15 mouse cellular contexts compared by ENCODE assay signal in genomic region chr9:118188374-118188773, GRCm38 (mm10). TPM values are rescaled to one million over a fixed set of nuclear protein-coding genes. Genes with fewer than 3 reads are reported as not detected.
DNase-seq lines count a peak whose midpoint lies in the region; ATAC-seq and TF ChIP-seq lines count a peak whose summit lies in the region.
"Had no signal": no experiment of that assay in that cellular context is flagged by ENCODE, and none has a peak within 500 bp of the region (broad histone marks: within the 10 kb centered on the region; RNA-seq: fewer than 3 reads in every experiment).

No protein-coding gene starts in this region.

- H3K4me1 ChIP-seq in intestine, postnatal 0 days (replicated peaks; ENCODE audit: control insufficient read depth, insufficient read depth, low read length): no peaks in the 10 kb centered on the region
- no peaks in the 10 kb centered on the region for H3K4me1 ChIP-seq in intestine, embryonic 15.5 days (replicated peaks)
- H3K4me1 ChIP-seq in midbrain, postnatal 0 days (ENCODE audit: insufficient read depth, low read length): no peaks in the 10 kb centered on the region
- H3K4me1 ChIP-seq in midbrain, embryonic 16.5 days (ENCODE audit: control insufficient read depth, insufficient read depth, low read length): peaks cover 8% of the 10 kb centered on the region
- H3K4me1 ChIP-seq: heart, embryonic 12.5 days; hindbrain, embryonic 10.5 days had no signal

- no peak overlapping the region for H3K4me2 ChIP-seq in intestine, postnatal 0 days (replicated peaks; ENCODE audit: low read depth)
- H3K4me2 ChIP-seq in intestine, embryonic 15.5 days (replicated peaks): no peak overlapping the region
- no peak overlapping the region for H3K4me2 ChIP-seq in midbrain, postnatal 0 days (ENCODE audit: low read depth, low read length, poor library complexity, severe bottlenecking)
- H3K4me2 ChIP-seq in midbrain, embryonic 16.5 days (ENCODE audit: low read length): no peak overlapping the region
- H3K4me2 ChIP-seq: heart, embryonic 12.5 days had no signal

- peak; percentile 11 for DNase-seq in CD4-positive, CD25-positive, alpha-beta regulatory T cell, adult 2 months (ENCODE audit: low read depth, low spot score)
- no peak for DNase-seq in midbrain, postnatal 0 days (ENCODE audit: low spot score)
- no peak for DNase-seq in frontal cortex, postnatal 36 days (ENCODE audit: low spot score in 2 of 2)
- DNase-seq in urinary bladder, postnatal 36 days (ENCODE audit: low spot score in 2 of 2): no peak
- DNase-seq: adrenal gland, postnatal 14 days; cerebellum, adult 11 months; kidney, adult 9 months; lung, adult 2 months had no signal

- H3K27ac ChIP-seq in intestine, postnatal 0 days (ENCODE audit: low read depth, low read length): no peak overlapping the region
- H3K27ac ChIP-seq in intestine, embryonic 15.5 days: no peak overlapping the region
- no peak overlapping the region for H3K27ac ChIP-seq in midbrain, postnatal 0 days (ENCODE audit: low read depth, low read length)
- no peak overlapping the region for H3K27ac ChIP-seq in midbrain, embryonic 16.5 days (ENCODE audit: low read length)
- H3K27ac ChIP-seq: hindbrain, embryonic 10.5 days had no signal

- H3K36me3 ChIP-seq in intestine, postnatal 0 days (ENCODE audit: control insufficient read depth, insufficient read depth): no peaks in the 10 kb centered on the region
- no peaks in the 10 kb centered on the region for H3K36me3 ChIP-seq in intestine, embryonic 15.5 days
- no peaks in the 10 kb centered on the region for H3K36me3 ChIP-seq in midbrain, postnatal 0 days (ENCODE audit: insufficient read depth, low read length)
- no peaks in the 10 kb centered on the region for H3K36me3 ChIP-seq in midbrain, embryonic 16.5 days (ENCODE audit: control insufficient read depth, insufficient read depth, low read length)
- H3K36me3 ChIP-seq: heart, embryonic 12.5 days; hindbrain, embryonic 10.5 days had no signal

- TF ChIP-seq CTCF in intestine, postnatal 0 days (IDR thresholded peaks at IDR 0.05; ENCODE audit: low read depth): peak; percentile 34; the same call in 1 of the 2 replicates
- peak; percentile 35 for TF ChIP-seq CTCF in midbrain, postnatal 0 days (IDR thresholded peaks at IDR 0.05)

- ATAC-seq in CD4-positive, CD25-positive, alpha-beta regulatory T cell, adult 4 months: no peak
- ATAC-seq in intestine, postnatal 0 days: no peak
- no peak for ATAC-seq in intestine, embryonic 15.5 days
- no peak for ATAC-seq in midbrain, postnatal 0 days (ENCODE audit: low FRiP score)
- no peak for ATAC-seq in midbrain, embryonic 16.5 days

- H3K9me3 ChIP-seq in intestine, postnatal 0 days (ENCODE audit: control insufficient read depth): no peaks in the 10 kb centered on the region
- H3K9me3 ChIP-seq in intestine, embryonic 15.5 days: no peaks in the 10 kb centered on the region
- no peaks in the 10 kb centered on the region for H3K9me3 ChIP-seq in midbrain, postnatal 0 days (ENCODE audit: low read length)
- H3K9me3 ChIP-seq in midbrain, embryonic 16.5 days (replicated peaks; ENCODE audit: control insufficient read depth, low read length, poor library complexity, severe bottlenecking): no peaks in the 10 kb centered on the region
- H3K9me3 ChIP-seq: heart, embryonic 12.5 days; hindbrain, embryonic 10.5 days had no signal

- no peak overlapping the region for H3K4me3 ChIP-seq in intestine, postnatal 0 days (ENCODE audit: low read depth, low read length)
- H3K4me3 ChIP-seq in intestine, embryonic 15.5 days (replicated peaks): no peak overlapping the region
- H3K4me3 ChIP-seq in midbrain, postnatal 0 days (ENCODE audit: low read depth, low read length): no peak overlapping the region
- H3K4me3 ChIP-seq in midbrain, embryonic 16.5 days (ENCODE audit: low read depth, low read length): no peak overlapping the region
- H3K4me3 ChIP-seq: erythroblast, embryonic 14.5 days; heart, embryonic 12.5 days; hindbrain, embryonic 10.5 days had no signal

- no peak overlapping the region for H3K9ac ChIP-seq in intestine, postnatal 0 days (ENCODE audit: low read depth, low read length)
- no peak overlapping the region for H3K9ac ChIP-seq in intestine, embryonic 15.5 days
- no peak overlapping the region for H3K9ac ChIP-seq in midbrain, postnatal 0 days (replicated peaks; ENCODE audit: low read length, poor library complexity, severe bottlenecking)
- H3K9ac ChIP-seq in midbrain, embryonic 16.5 days (ENCODE audit: low read depth, low read length): no peak overlapping the region
- H3K9ac ChIP-seq: heart, embryonic 12.5 days had no signal

- H3K27me3 ChIP-seq in intestine, postnatal 0 days (replicated peaks; ENCODE audit: control insufficient read depth, insufficient read depth, low read length): no peaks in the 10 kb centered on the region
- H3K27me3 ChIP-seq in intestine, embryonic 15.5 days (replicated peaks): no peaks in the 10 kb centered on the region
- H3K27me3 ChIP-seq in midbrain, postnatal 0 days (ENCODE audit: insufficient read depth, low read length): no peaks in the 10 kb centered on the region
- H3K27me3 ChIP-seq in midbrain, embryonic 16.5 days (ENCODE audit: control insufficient read depth, insufficient read depth, low read depth, low read length): no peaks in the 10 kb centered on the region
- H3K27me3 ChIP-seq: heart, embryonic 12.5 days had no signal

- WGBS in intestine, postnatal 0 days: 91% methylated on average over 6 of the region's 6 CpGs
- WGBS in intestine, embryonic 15.5 days: 90% methylated on average over 6 of the region's 6 CpGs
- WGBS in midbrain, postnatal 0 days: 97% methylated on average over 6 of the region's 6 CpGs
- WGBS in midbrain, embryonic 16.5 days: 99% methylated on average over 6 of the region's 6 CpGs

RNA-seq across cellular contexts. Expression of gene Cmc1, which starts 38.4 kb away (rescaled TPM):
- polyA plus RNA-seq in CD4-positive, CD25-positive, alpha-beta regulatory T cell, adult 4 months (2017; shearing (Covaris generic)): 10 to 100 TPM; 81.0 to 83.6 TPM
- 125 and 134 TPM in 2 replicates for polyA plus RNA-seq in intestine, postnatal 0 days (2015; fragmentation: Nextera tagmentation; extraction: Ambion mirVana)
- 55.5 and 68.7 TPM in 2 replicates for polyA plus RNA-seq in intestine, embryonic 15.5 days (2015; fragmentation: Nextera tagmentation; extraction: Ambion mirVana)
- 3.2 and 6.3 TPM in 2 replicates for total RNA-seq in midbrain, postnatal 0 days (2014; rRNA removed)
- polyA plus RNA-seq in midbrain, postnatal 0 days (2015; fragmentation: Nextera tagmentation; extraction: Ambion mirVana): 37.8 and 44.6 TPM in 2 replicates
- 30.5 and 34.8 TPM in 2 replicates for polyA plus RNA-seq in midbrain, embryonic 16.5 days (2015; fragmentation: Nextera tagmentation; extraction: Ambion mirVana)
